Mouse (Mus musculus): Measurements from ENCODE around the gene Slc44a2. TPM values are rescaled to one million over a fixed set of nuclear protein-coding genes. Genes with fewer than 3 reads are reported as not detected.

Gene Slc44a2
- polyA plus RNA-seq, 1 experiment from 2014 or later: 137 TPM

- H3K27me3 ChIP-seq: no peaks in the 10 kb centered on the region
- ATAC-seq (ENCODE audit: insufficient number of reproducible peaks, low FRiP score, low TSS enrichment, low read depth): 0 out of 2 replicates have a peak, but pooled peaks have one; percentile 67
- H3K4me3 ChIP-seq: peak overlapping the region; percentile 32
- H3K9me3 ChIP-seq: no peaks in the 10 kb centered on the region
- 0 out of 2 replicates have a peak overlapping the region, but pooled peaks have one; percentile 22 for H3K27ac ChIP-seq
- peaks cover 11% of the 10 kb centered on the region for H3K4me1 ChIP-seq
- H3K36me3 ChIP-seq: peaks cover 22% of the 10 kb centered on the region
- 0 out of 2 replicates have a peak overlapping the region, but pooled peaks have one; percentile 5 for H3K9ac ChIP-seq
- H3K4me2 ChIP-seq: peak overlapping the region; percentile 34
- 16% methylated on average over 19 of the region's 20 CpGs for WGBS
These were observed 17.2 kb downstream of the Slc44a2 start for GRCm38 (mm10) chr9:21337652-21338051.

GRCm38 (mm10) chr9:21340411-21340810, 19.9 kb downstream of the Slc44a2 start:
- H3K4me1 ChIP-seq: peaks cover 7% of the 10 kb centered on the region
- ATAC-seq (ENCODE audit: insufficient number of reproducible peaks, low FRiP score, low TSS enrichment, low read depth): no peak
- peaks cover 50% of the 10 kb centered on the region for H3K36me3 ChIP-seq
- H3K4me3 ChIP-seq: no peak overlapping the region
- no peaks in the 10 kb centered on the region for H3K27me3 ChIP-seq
- H3K9ac ChIP-seq: no peak overlapping the region
- 84% methylated on average over 4 of the region's 4 CpGs for WGBS
- no peak overlapping the region for H3K27ac ChIP-seq
- H3K9me3 ChIP-seq: no peaks in the 10 kb centered on the region
- no peak overlapping the region for H3K4me2 ChIP-seq

- peaks cover 90% of the 10 kb centered on the region for H3K36me3 ChIP-seq
- no peaks in the 10 kb centered on the region for H3K4me1 ChIP-seq
- no peak overlapping the region for H3K9ac ChIP-seq
- no peak overlapping the region for H3K4me3 ChIP-seq
- 68% methylated on average over 16 of the region's 16 CpGs for WGBS
- no peak overlapping the region for H3K27ac ChIP-seq
- no peaks in the 10 kb centered on the region for H3K27me3 ChIP-seq
- no peaks in the 10 kb centered on the region for H3K9me3 ChIP-seq
- H3K4me2 ChIP-seq: no peak overlapping the region
- no peak for ATAC-seq (ENCODE audit: insufficient number of reproducible peaks, low FRiP score, low TSS enrichment, low read depth)
These were observed 26.3 kb downstream of the Slc44a2 start for GRCm38 (mm10) chr9:21346627-21347365.

- H3K4me1 ChIP-seq: peaks cover 10% of the 10 kb centered on the region; the same call in 1 of the 2 replicates
- no peaks in the 10 kb centered on the region for H3K27me3 ChIP-seq
- H3K27ac ChIP-seq: no peak overlapping the region
- H3K4me3 ChIP-seq: no peak overlapping the region
- H3K9me3 ChIP-seq: no peaks in the 10 kb centered on the region
- H3K36me3 ChIP-seq: peaks cover 88% of the 10 kb centered on the region
- H3K4me2 ChIP-seq: no peak overlapping the region
- no peak for ATAC-seq (ENCODE audit: insufficient number of reproducible peaks, low FRiP score, low TSS enrichment, low read depth)
- WGBS: 81% methylated on average over 3 of the region's 3 CpGs
- no peak overlapping the region for H3K9ac ChIP-seq
These were observed 27.7 kb downstream of the Slc44a2 start for GRCm38 (mm10) chr9:21348152-21348551.

- WGBS: 87% methylated on average over 7 of the region's 7 CpGs
- Histone ChIP-seq H3K36me3 (peaks cover 85% of the 10 kb centered on the region), H3K27ac (no peak overlapping the region), H3K9me3 (no peaks in the 10 kb centered on the region), H3K27me3 (no peaks in the 10 kb centered on the region), H3K9ac (no peak overlapping the region), H3K4me1 (peaks cover 14% of the 10 kb centered on the region; the same call in 1 of the 2 replicates), H3K4me2 (no peak overlapping the region), H3K4me3 (no peak overlapping the region)
- no peak for ATAC-seq (ENCODE audit: insufficient number of reproducible peaks, low FRiP score, low TSS enrichment, low read depth)
These were observed 30.7 kb downstream of the Slc44a2 start for GRCm38 (mm10) chr9:21351178-21351577.

GRCm38 (mm10) chr9:21351702-21352377, 31.3 kb downstream of the Slc44a2 start:
- ATAC-seq (ENCODE audit: insufficient number of reproducible peaks, low FRiP score, low TSS enrichment, low read depth): no peak
- Histone ChIP-seq H3K4me2 (no peak overlapping the region), H3K9me3 (no peaks in the 10 kb centered on the region), H3K27me3 (no peaks in the 10 kb centered on the region), H3K4me1 (peaks cover 14% of the 10 kb centered on the region; the same call in 1 of the 2 replicates), H3K36me3 (peaks cover 81% of the 10 kb centered on the region), H3K9ac (no peak overlapping the region), H3K27ac (no peak overlapping the region; the same call in 1 of the 2 replicates), H3K4me3 (no peak overlapping the region)
- WGBS: 94% methylated on average over 4 of the region's 4 CpGs

GRCm38 (mm10) chr9:21352463-21353372, 32.2 kb downstream of the Slc44a2 start:
- no peaks in the 10 kb centered on the region for H3K27me3 ChIP-seq
- H3K27ac ChIP-seq: peak overlapping the region; percentile 59
- no peak for ATAC-seq (ENCODE audit: insufficient number of reproducible peaks, low FRiP score, low TSS enrichment, low read depth)
- 32% methylated on average over 20 of the region's 20 CpGs for WGBS
- H3K9me3 ChIP-seq: no peaks in the 10 kb centered on the region
- H3K9ac ChIP-seq: no peak overlapping the region
- no peak overlapping the region for H3K4me3 ChIP-seq
- peaks cover 72% of the 10 kb centered on the region for H3K36me3 ChIP-seq
- H3K4me1 ChIP-seq: peaks cover 14% of the 10 kb centered on the region; the same call in 1 of the 2 replicates
- no peak overlapping the region for H3K4me2 ChIP-seq

- peaks cover 14% of the 10 kb centered on the region; the same call in 1 of the 2 replicates for H3K4me1 ChIP-seq
- no peak for ATAC-seq (ENCODE audit: insufficient number of reproducible peaks, low FRiP score, low TSS enrichment, low read depth)
- no peak overlapping the region for H3K4me3 ChIP-seq
- H3K27me3 ChIP-seq: no peaks in the 10 kb centered on the region
- H3K36me3 ChIP-seq: peaks cover 66% of the 10 kb centered on the region
- H3K9ac ChIP-seq: no peak overlapping the region
- H3K9me3 ChIP-seq: no peaks in the 10 kb centered on the region
- peak overlapping the region; percentile 59 for H3K27ac ChIP-seq
- WGBS: 56% methylated on average over 2 of the region's 2 CpGs
- no peak overlapping the region for H3K4me2 ChIP-seq
These were observed 32.8 kb downstream of the Slc44a2 start for GRCm38 (mm10) chr9:21353373-21353686.

- Histone ChIP-seq H3K36me3 (peaks cover 53% of the 10 kb centered on the region), H3K9me3 (no peaks in the 10 kb centered on the region), H3K4me1 (peaks cover 14% of the 10 kb centered on the region; the same call in 1 of the 2 replicates), H3K27ac (peak overlapping the region; percentile 59), H3K4me3 (no peak overlapping the region), H3K27me3 (no peaks in the 10 kb centered on the region), H3K9ac (no peak overlapping the region), H3K4me2 (no peak overlapping the region)
- WGBS: 75% methylated on average over 6 of the region's 6 CpGs
- peak; percentile 13; the same call in 1 of the 2 replicates for ATAC-seq (ENCODE audit: insufficient number of reproducible peaks, low FRiP score, low TSS enrichment, low read depth)
These were observed 34.3 kb downstream of the Slc44a2 start for GRCm38 (mm10) chr9:21354796-21355195.

- Histone ChIP-seq H3K27ac (no peak overlapping the region), H3K9me3 (no peaks in the 10 kb centered on the region), H3K4me1 (peaks cover 13% of the 10 kb centered on the region; the same call in 1 of the 2 replicates), H3K9ac (no peak overlapping the region), H3K4me2 (no peak overlapping the region), H3K36me3 (peaks cover 35% of the 10 kb centered on the region), H3K4me3 (no peak overlapping the region), H3K27me3 (peaks cover 5% of the 10 kb centered on the region; the same call in 1 of the 2 replicates)
- ATAC-seq (ENCODE audit: insufficient number of reproducible peaks, low FRiP score, low TSS enrichment, low read depth): peak; percentile 20; the same call in 1 of the 2 replicates
- WGBS: 0% methylated on average over 1 of the region's 1 CpGs
These were observed 36.7 kb downstream of the Slc44a2 start for GRCm38 (mm10) chr9:21356981-21357718.

All from limb, embryonic 15.5 days (tissue).